Mouse (Mus musculus): ENCODE results near the gene Olfr418.

DNA sequence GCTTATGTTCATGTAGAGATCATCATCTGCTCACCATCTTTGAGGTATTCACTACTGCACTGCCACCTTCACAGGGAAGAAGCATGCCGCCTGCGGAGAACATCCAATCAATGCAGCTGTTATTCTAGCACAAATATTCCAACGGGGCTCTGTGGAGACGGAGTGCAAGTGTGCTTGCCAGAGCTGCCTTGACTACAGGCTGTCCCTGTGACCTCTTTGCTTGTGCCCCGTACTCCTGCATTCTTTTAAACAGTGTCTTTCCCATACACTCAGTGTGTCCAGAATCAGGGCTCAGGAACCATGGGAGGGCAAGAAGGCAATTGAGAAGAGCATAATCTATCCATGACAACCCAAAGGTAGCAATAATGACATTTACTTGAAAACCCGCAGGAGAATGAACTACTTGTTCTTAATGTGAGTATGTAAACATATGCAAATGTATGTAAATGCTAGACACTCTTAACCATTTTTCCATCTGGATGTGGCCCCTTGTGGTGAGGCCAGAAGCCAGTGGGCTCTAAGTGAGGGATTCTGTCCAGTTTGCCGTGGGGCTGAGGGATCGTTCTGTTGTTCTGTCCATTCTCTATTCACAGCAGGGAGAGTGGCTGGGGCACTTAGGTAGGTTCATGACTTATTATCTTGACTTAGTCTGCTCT is 55.9 kb downstream of the Olfr418 start:
- TF ChIP-seq GATA1 (IDR thresholded peaks at IDR 0.05; ENCODE audit: borderline replicate concordance, low read length) (no peak), FLI1 (IDR thresholded peaks at IDR 0.05; ENCODE audit: low read length) (no peak)

Measured in megakaryocyte, embryonic 14.5 days (primary cell).